Mouse (Mus musculus) midbrain, embryonic 16.5 days (tissue): ENCODE data around the gene Pax4. TPM values are rescaled to one million over a fixed set of nuclear protein-coding genes. Genes with fewer than 3 reads are reported as not detected.

Source experiments
- ATAC-seq: fragments of 200-750 bp; cut with Nextera tagmentation; 2 replicates; pipeline ENCODE4 v1.8.0; 2017; ENCODE audit warnings: moderate TSS enrichment
- H3K27ac ChIP-seq: fragments of 300-500 bp; sonication (generic); 2 replicates; pipeline ENCODE4 v1.5.1; 2014; ENCODE audit warnings: mild to moderate bottlenecking, low read length, mixed read lengths
- H3K27me3 ChIP-seq: fragments of 300-500 bp; sonication (generic); 2 replicates; pipeline ENCODE4 v1.6.1; 2014; ENCODE audit warnings: low read depth, low read length, mixed read lengths; ENCODE audit not compliant: control insufficient read depth, insufficient read depth
- H3K36me3 ChIP-seq: fragments of 300-500 bp; sonication (generic); 2 replicates; pipeline ENCODE4 v1.6.1; 2014; ENCODE audit warnings: mild to moderate bottlenecking, low read length, moderate library complexity, mixed read lengths; ENCODE audit not compliant: control insufficient read depth, insufficient read depth
- H3K4me1 ChIP-seq: fragments of 300-500 bp; sonication (generic); 2 replicates; pipeline ENCODE4 v1.6.1; 2014; ENCODE audit warnings: mild to moderate bottlenecking, low read length, mixed read lengths; ENCODE audit not compliant: control insufficient read depth, insufficient read depth
- H3K4me2 ChIP-seq: fragments of 300-500 bp; sonication (generic); 2 replicates; pipeline ENCODE4 v1.6.1; 2014; ENCODE audit warnings: mild to moderate bottlenecking, low read length, mixed read lengths
- H3K4me3 ChIP-seq: fragments of 300-500 bp; sonication (generic); 2 replicates; pipeline ENCODE4 v1.5.1; 2014; ENCODE audit warnings: low read depth, mild to moderate bottlenecking, low read length, moderate library complexity, mixed read lengths
- H3K9ac ChIP-seq: fragments of 300-500 bp; sonication (generic); 2 replicates; pipeline ENCODE4 v1.6.1; 2014; ENCODE audit warnings: low read depth, low read length, mixed read lengths
- H3K9me3 ChIP-seq: fragments of 300-500 bp; sonication (generic); replicated peaks from 2 replicates; pipeline ENCODE4 v1.6.1; 2014; ENCODE audit warnings: mild to moderate bottlenecking, low read length, mixed read lengths; ENCODE audit not compliant: control insufficient read depth, poor library complexity, severe bottlenecking
- WGBS: fragments of 180-500 bp; shearing (Covaris S2); extraction: QIAGEN DNeasy Blood & Tissue Kit; methylation state at CpG from one replicate; pipeline ENCODE4 v1.1.7; 2014; 5-methylcytosine and 5-hydroxymethylcytosine counted together
- polyA plus RNA-seq: library from polyadenylated mRNA; unstranded; fragments of >200 nt; fragmentation: Nextera tagmentation; extraction: Ambion mirVana; gene quantifications from 2 replicates; pipeline ENCODE4 v1.2.1, GENCODE M21; 2015

Gene Pax4
- polyA plus RNA-seq, 1 experiment from 2014 or later = not detected

DNA sequence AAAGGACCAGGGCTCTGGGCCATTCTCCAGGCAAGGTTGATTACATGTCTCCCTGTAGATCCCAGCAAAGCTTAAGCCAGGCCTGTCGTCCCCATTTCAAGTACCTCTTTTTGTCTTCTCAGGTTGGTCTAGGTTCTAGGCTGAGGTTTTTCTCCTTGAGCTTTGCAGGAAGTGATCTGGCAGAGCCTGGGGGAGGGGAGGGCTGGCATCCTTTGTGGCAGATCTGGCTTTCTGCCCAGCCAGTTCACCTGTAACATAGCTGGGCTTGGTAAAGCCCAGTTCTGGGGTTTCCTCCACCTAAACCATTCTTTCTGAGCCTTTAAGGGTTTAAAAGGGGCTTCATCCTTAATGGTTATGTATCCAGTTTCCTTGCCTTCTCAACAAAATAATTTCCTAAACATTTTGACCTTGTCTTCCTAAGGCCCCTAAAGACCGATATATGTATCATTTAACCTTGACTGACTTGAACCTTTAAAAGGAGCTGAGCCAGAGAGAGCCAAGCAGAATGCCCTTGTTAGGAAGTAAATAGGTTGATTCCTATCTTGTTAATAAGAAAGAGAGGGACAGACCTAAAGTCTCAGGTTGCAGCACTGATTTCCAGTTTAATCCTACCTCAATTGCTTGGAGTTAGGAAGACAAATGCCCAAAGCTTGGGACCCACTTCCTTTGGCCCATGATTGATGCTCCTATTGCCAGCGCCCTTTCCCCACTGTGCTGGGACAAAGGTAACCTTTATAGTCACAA, 21.9 kb downstream of the Pax4 start, which contains the start of gene Fscn3:
Gene Fscn3 (plus strand): TSS at position 694 of the 744 bp plus-strand sequence.
- no peak for ATAC-seq
- Histone ChIP-seq H3K36me3 (0 out of 2 replicates have a peak, but pooled peaks cover 6% of the 10 kb centered on the region), H3K4me2 (no peak within 1 kb of the TSS), H3K4me1 (peaks cover 12% of the 10 kb centered on the region), H3K27me3 (no peaks in the 10 kb centered on the region), H3K9ac (no peak within 1 kb of the TSS), H3K27ac (no peak within 1 kb of the TSS), H3K9me3 (no peaks in the 10 kb centered on the region), H3K4me3 (no peak within 1 kb of the TSS)
- WGBS = 81% methylated on average over 3 of the region's 3 CpGs

DNA sequence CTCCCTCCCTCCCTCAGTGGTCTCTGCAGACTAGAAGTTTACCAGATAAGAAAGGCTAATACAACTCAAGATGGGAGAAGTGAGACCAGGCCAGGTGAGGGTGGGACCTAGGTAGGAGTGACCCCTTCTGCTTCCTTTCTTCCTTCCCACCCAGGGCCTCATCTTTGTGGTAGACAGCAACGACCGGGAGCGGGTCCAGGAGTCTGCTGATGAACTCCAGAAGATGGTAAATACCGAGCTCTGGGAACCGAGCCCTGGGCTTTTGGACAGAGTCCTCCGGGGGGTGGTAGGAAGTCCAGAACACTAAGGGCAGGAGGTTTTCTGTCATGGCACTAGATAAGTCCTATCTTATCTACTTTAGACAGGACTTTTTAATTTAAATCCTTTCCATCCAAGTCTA, 24.1 kb downstream of the Pax4 start:
- WGBS = 95% methylated on average over 6 of the region's 6 CpGs
- H3K4me1 ChIP-seq = peaks cover 27% of the 10 kb centered on the region
- no peaks in the 10 kb centered on the region for H3K9me3 ChIP-seq
- no peaks in the 10 kb centered on the region for H3K27me3 ChIP-seq
- peak overlapping the region; percentile 79 for H3K4me2 ChIP-seq
- H3K4me3 ChIP-seq = no peak overlapping the region
- no peak for ATAC-seq
- 0 out of 2 replicates have a peak, but pooled peaks cover 6% of the 10 kb centered on the region for H3K36me3 ChIP-seq
- H3K27ac ChIP-seq = no peak overlapping the region
- no peak overlapping the region for H3K9ac ChIP-seq

DNA sequence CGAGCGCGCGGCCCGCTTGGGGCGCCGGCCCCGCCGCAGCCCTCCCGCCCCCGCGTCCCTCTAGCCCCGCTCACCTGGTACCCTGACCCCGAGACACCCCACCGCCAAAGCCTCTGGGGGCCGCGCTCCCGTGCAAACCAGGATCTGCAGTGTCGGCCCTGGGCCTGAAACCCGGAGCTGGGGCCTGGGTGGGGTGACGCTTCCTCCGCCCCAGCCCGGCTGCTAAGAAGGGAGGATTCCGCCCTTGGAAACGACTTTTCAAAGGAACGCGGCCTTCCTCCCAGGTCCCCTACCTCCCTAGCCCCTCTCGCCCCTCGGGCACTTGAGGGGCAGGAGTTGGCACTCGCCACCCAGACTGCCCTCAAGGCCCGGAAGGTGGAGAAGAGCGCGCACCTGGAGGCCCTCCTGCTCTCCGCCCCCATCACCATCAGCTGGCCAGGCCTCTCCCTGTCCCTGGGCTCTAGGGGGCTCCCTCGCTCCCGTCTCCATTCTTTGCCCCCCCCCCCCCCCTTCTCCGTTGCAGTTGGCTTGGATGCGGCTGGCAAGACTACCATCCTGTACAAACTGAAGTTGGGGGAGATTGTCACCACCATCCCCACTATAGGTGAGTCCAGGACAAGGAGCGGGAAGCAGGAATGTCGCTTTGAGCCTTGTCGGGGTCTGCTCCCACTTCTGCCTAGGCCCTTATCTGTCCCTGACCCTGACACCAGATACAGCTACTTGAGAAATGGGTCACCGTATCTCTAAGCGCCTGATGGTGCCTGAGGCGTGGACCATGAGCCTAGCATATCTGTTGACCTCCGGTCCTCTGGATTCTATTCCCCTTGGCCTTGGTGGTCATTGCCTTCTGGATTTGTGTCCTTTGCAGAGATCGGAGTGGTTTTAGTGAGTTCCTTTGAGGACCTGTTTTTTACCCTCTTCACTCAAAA, 25.1 kb downstream of the Pax4 start:
- H3K36me3 ChIP-seq = 0 out of 2 replicates have a peak, but pooled peaks cover 6% of the 10 kb centered on the region
- peak overlapping the region; percentile 97 for H3K9ac ChIP-seq
- H3K4me2 ChIP-seq = peak overlapping the region; percentile 79
- no peaks in the 10 kb centered on the region for H3K9me3 ChIP-seq
- no peaks in the 10 kb centered on the region for H3K27me3 ChIP-seq
- H3K27ac ChIP-seq = peak overlapping the region; percentile 82
- peak overlapping the region; percentile 86 for H3K4me3 ChIP-seq
- 11% methylated on average over 40 of the region's 46 CpGs for WGBS
- ATAC-seq = peak; percentile 48
- H3K4me1 ChIP-seq = peaks cover 34% of the 10 kb centered on the region

DNA sequence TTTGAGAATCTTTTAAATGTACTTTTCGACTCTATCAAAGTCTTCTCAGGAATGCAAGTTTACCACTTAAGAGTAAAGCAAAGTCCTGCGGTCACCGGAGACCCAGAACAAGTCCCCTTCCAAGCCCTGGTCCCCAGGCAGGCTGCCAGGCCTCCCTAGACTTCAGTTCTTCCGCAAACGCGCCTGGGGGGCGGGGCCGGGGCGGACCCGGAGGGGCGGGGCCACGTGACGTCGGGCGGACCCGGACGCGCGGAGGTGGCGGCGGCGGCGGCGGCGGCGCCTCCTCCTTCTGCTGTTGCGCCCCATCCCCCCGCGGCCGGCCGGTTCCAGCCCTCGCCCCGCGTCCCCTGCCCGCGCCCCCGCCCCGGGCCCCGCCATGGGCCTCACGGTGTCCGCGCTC, 25.8 kb downstream of the Pax4 start, which contains the start of gene Arf5:
Gene Arf5 (plus strand): TSS at position 248 of the 400 bp plus-strand sequence.
- H3K9me3 ChIP-seq = no peaks in the 10 kb centered on the region
- WGBS = 0% methylated on average over 41 of the region's 42 CpGs
- peak within 1 kb of the TSS; percentile 79 for H3K4me2 ChIP-seq
- peak within 1 kb of the TSS; percentile 86 for H3K4me3 ChIP-seq
- peak; percentile 69 for ATAC-seq
- H3K9ac ChIP-seq = peak within 1 kb of the TSS; percentile 97
- peaks cover 10% of the 10 kb centered on the region; the same call in 1 of the 2 replicates for H3K36me3 ChIP-seq
- no peaks in the 10 kb centered on the region for H3K27me3 ChIP-seq
- H3K4me1 ChIP-seq = peaks cover 34% of the 10 kb centered on the region
- H3K27ac ChIP-seq = peak within 1 kb of the TSS; percentile 82

DNA sequence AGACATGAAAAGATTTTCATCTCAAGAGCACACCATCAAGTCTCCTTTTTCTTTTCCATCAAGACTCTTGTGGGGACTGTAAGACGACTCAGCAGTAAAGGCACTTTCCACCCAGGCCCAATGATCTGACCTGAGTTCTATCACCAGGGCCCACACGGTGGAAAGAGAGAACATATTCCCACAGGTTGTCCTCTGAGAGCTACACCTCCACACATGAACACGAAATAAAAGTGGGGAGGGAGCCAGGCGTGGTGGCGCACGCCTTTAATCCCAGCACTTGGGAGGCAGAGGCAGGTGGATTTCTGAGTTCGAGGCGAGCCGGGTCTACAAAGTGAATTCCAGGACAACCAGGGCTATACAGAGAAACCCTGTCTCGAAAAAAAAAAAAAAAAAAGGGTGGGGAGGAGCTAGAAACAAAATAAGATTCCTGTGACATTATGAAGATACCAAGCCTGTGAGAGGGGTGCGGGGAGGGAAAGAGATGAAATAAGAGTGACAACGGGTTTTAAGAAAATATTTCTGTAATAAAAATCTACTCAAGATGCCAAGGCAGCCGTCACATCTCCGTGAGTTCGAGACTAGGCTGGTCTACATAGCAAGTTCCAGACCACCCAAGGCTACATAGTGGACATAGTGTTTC, 26.4 kb downstream of the Pax4 start:
- peaks cover 34% of the 10 kb centered on the region for H3K4me1 ChIP-seq
- no peaks in the 10 kb centered on the region for H3K9me3 ChIP-seq
- H3K4me3 ChIP-seq = peak overlapping the region; percentile 86
- peak overlapping the region; percentile 79 for H3K4me2 ChIP-seq
- ATAC-seq = no peak
- peaks cover 15% of the 10 kb centered on the region for H3K36me3 ChIP-seq
- H3K27ac ChIP-seq = no peak overlapping the region; the same call in 1 of the 2 replicates
- WGBS = 72% methylated on average over 15 of the region's 15 CpGs
- no peaks in the 10 kb centered on the region for H3K27me3 ChIP-seq
- no peak overlapping the region for H3K9ac ChIP-seq

DNA sequence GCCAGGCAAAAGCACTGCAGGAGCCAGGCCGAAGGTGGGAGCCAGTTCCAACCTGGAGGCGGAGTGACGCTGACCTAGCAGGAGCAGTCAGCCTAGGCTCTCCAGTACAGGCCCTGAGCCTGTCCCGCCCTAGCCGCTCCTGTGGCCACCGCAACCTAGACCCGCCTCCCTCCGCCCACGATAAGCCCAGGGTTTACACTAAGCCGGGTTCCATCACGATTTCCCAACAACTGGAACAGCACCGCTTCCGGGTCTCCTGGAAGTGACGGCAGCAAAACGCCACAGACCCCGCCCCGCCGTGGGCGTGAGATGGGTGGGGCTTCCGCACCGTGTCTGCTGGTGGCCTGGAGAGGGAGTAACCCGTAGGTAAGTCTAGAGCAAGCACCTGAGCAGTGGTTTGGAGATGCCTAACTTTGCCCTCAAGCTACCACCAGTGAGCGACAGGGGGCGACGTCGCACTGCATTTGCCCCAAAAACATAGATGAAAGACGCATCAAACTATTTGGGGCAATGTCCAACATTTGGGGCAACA, 27.6 kb downstream of the Pax4 start:
- 0% methylated on average over 23 of the region's 27 CpGs for WGBS
- peaks cover 34% of the 10 kb centered on the region for H3K4me1 ChIP-seq

DNA sequence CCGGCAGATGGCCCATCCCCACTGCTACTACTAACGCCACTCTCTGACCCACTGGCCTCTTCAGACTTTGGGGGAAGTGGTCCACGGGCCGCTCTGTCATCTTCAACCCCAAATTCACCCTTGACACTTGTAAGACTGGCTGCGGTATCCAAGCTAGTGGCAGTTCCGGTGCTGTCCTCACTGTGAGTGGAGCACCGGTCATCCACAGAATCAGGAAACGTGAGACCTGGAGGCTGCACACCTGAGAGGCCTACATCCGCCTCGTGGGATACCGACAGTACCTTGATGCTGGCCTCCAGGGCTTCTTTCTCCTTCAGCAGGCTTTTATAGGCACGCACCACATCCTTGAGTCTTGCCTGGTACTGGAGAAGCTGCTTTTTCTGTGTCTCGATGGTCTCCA, 28.3 kb downstream of the Pax4 start:
- WGBS = 26% methylated on average over 13 of the region's 13 CpGs
- no peak for ATAC-seq

More for the DNA sequence above, 27.6 kb downstream of the Pax4 start:
- H3K36me3 ChIP-seq = peaks cover 15% of the 10 kb centered on the region
- H3K9ac ChIP-seq = peak overlapping the region; percentile 80
- H3K4me3 ChIP-seq = peak overlapping the region; percentile 75
- peak overlapping the region; percentile 82 for H3K4me2 ChIP-seq
- ATAC-seq = peak; percentile 90
- no peaks in the 10 kb centered on the region for H3K27me3 ChIP-seq
- no peaks in the 10 kb centered on the region for H3K9me3 ChIP-seq
- peak overlapping the region; percentile 44; the same call in 1 of the 2 replicates for H3K27ac ChIP-seq

DNA sequence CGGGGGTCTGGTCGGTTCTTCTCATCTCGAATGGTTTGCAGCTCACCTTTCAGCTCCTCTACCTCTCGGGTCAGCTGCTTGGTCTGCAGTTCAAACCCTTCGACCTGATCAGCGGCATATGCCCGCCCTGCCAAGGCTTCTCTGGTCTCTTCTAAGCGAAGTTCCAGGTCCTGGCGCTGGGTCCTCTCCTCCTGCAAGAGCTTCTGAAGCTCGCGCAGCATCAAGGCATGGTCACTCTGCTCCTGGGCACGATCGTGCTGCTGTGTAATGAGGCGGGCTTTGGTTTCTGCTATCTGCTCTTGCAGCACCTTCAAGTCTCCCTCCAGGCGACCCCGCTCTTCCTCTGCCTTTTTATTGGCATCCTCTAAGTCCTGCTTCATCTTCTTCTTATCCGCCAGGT, 28.8 kb downstream of the Pax4 start:
- Histone ChIP-seq H3K27ac (no peak overlapping the region), H3K4me3 (peak overlapping the region; percentile 75), H3K9me3 (no peaks in the 10 kb centered on the region), H3K27me3 (no peaks in the 10 kb centered on the region), H3K4me1 (peaks cover 34% of the 10 kb centered on the region), H3K36me3 (peaks cover 19% of the 10 kb centered on the region), H3K9ac (no peak overlapping the region; the same call in 1 of the 2 replicates), H3K4me2 (peak overlapping the region; percentile 82)
- ATAC-seq = no peak
- 86% methylated on average over 17 of the region's 17 CpGs for WGBS

More for the DNA sequence above, 28.3 kb downstream of the Pax4 start:
- Histone ChIP-seq H3K9ac (peak overlapping the region; percentile 80), H3K9me3 (no peaks in the 10 kb centered on the region), H3K27ac (no peak overlapping the region), H3K4me3 (peak overlapping the region; percentile 75), H3K36me3 (peaks cover 13% of the 10 kb centered on the region), H3K4me2 (peak overlapping the region; percentile 82), H3K4me1 (peaks cover 34% of the 10 kb centered on the region), H3K27me3 (no peaks in the 10 kb centered on the region)
